In the genomic region with DNA sequence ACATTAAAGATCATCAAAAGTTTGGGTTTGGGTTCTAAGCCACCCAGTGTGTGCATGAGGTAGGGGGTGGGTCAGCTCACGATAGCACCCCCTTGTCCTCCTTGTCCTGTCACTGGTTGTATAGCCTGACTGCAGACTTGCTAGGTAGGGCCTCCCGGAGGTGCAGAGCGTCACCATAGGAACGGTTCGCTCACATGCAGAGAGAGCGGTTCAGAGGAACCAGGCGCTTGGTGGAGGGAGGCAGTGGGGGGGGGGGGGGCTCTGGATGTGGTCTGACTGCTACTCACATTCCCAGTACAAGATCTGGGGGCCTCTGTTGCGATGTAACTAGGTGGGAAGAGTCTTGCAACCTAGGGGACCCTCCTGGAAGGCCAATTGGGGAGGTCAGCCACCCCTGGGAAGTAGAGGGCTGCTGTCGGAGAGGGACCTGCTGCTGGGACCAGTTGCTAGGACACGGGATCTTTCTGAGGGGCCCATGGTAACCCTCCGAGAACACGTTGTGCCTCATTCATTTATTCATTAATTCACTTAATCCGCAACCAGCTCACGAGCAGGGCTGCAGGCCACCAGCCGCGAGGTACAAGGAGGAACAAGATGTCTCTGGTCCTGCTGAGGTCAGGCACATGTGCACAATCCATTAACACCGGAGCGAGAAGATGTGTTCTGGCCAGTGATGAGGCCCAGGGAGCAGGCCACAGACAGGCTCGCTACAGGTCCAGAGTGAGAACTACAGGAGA, we compare ENCODE assay signal across 8 mouse cellular contexts. TPM values are rescaled to one million over a fixed set of nuclear protein-coding genes. Genes with fewer than 3 reads are reported as not detected.
DNase-seq lines count a peak whose midpoint lies in the region; ATAC-seq and TF ChIP-seq lines count a peak whose summit lies in the region.

No protein-coding gene starts in this region.

- H3K4me2 ChIP-seq in heart, embryonic 16.5 days (ENCODE audit: low read depth, low read length) = peak overlapping the region; percentile 41
- H3K4me2 ChIP-seq in forebrain, embryonic 12.5 days = peak overlapping the region; percentile 40
- 0 out of 2 replicates have a peak overlapping the region, but pooled peaks have one; percentile 12 for H3K4me2 ChIP-seq in limb, embryonic 15.5 days
- H3K4me2 ChIP-seq in neural tube, embryonic 13.5 days = peak overlapping the region; percentile 29

- TF ChIP-seq POLR2A in thymus, adult 2 months (IDR thresholded peaks at IDR 0.05; ENCODE audit: control insufficient read depth, extremely low read depth, insufficient read depth, low read length, poor library complexity) = no peak

- 0 out of 2 replicates have a peak, but pooled peaks have one; percentile 17 for ATAC-seq in heart, embryonic 16.5 days (replicated peaks; ENCODE audit: extremely low read depth, insufficient read depth, low FRiP score)
- ATAC-seq in forebrain, embryonic 12.5 days (ENCODE audit: low FRiP score) = peak; percentile 61
- ATAC-seq in limb, embryonic 15.5 days (ENCODE audit: insufficient number of reproducible peaks, low FRiP score, low TSS enrichment, low read depth) = 0 out of 2 replicates have a peak, but pooled peaks have one; percentile 17
- ATAC-seq in neural tube, embryonic 13.5 days (ENCODE audit: low read depth) = 0 out of 2 replicates have a peak, but pooled peaks have one; percentile 43

- peak overlapping the region; percentile 7; the same call in 1 of the 2 replicates for H3K4me3 ChIP-seq in heart, embryonic 16.5 days (ENCODE audit: low read length)
- H3K4me3 ChIP-seq in forebrain, embryonic 12.5 days (replicated peaks) = no peak overlapping the region; the same call in 1 of the 2 replicates
- H3K4me3 ChIP-seq in limb, embryonic 15.5 days = no peak overlapping the region
- no peak overlapping the region for H3K4me3 ChIP-seq in neural tube, embryonic 13.5 days
- H3K4me3 ChIP-seq in thymus, adult 2 months (ENCODE audit: control insufficient read depth, insufficient read depth, low read length) = no peak overlapping the region

- TF ChIP-seq CTCF in thymus, adult 2 months (IDR thresholded peaks at IDR 0.05; ENCODE audit: borderline replicate concordance, control insufficient read depth, extremely low read depth, insufficient read depth, low read length, poor library complexity) = no peak

- no peak overlapping the region for H3K9ac ChIP-seq in heart, embryonic 16.5 days (ENCODE audit: low read length)
- peak overlapping the region; percentile 17 for H3K9ac ChIP-seq in forebrain, embryonic 12.5 days
- no peak overlapping the region for H3K9ac ChIP-seq in limb, embryonic 15.5 days
- H3K9ac ChIP-seq in neural tube, embryonic 13.5 days = peak overlapping the region; percentile 17; the same call in 1 of the 2 replicates

- 20% methylated on average over 19 of the region's 19 CpGs for whole genome bisulfite sequencing in heart, embryonic 16.5 days
- 3% methylated on average over 19 of the region's 19 CpGs for WGBS in forebrain, embryonic 12.5 days
- 19% methylated on average over 19 of the region's 19 CpGs for WGBS in limb, embryonic 15.5 days
- 1% methylated on average over 19 of the region's 19 CpGs for WGBS in neural tube, embryonic 13.5 days
- 8% methylated on average over 19 of the region's 19 CpGs for WGBS in thymus, adult 2 months

- intact Hi-C loops in heart, postnatal 36 days (cut with DNase I) = no loop called here

- no peaks in the 10 kb centered on the region for H3K36me3 ChIP-seq in heart, embryonic 16.5 days (ENCODE audit: control insufficient read depth, insufficient read depth)
- H3K36me3 ChIP-seq in forebrain, embryonic 12.5 days (replicated peaks) = no peaks in the 10 kb centered on the region
- no peaks in the 10 kb centered on the region for H3K36me3 ChIP-seq in limb, embryonic 15.5 days
- H3K36me3 ChIP-seq in neural tube, embryonic 13.5 days = no peaks in the 10 kb centered on the region
- no peaks in the 10 kb centered on the region for H3K36me3 ChIP-seq in thymus, adult 2 months (ENCODE audit: control insufficient read depth, insufficient read depth, low read length)

- H3K27me3 ChIP-seq in heart, embryonic 16.5 days (ENCODE audit: control insufficient read depth, insufficient read depth, low read length) = peaks cover 30% of the 10 kb centered on the region
- H3K27me3 ChIP-seq in forebrain, embryonic 12.5 days = peaks cover 46% of the 10 kb centered on the region
- peaks cover 4% of the 10 kb centered on the region; the same call in 1 of the 2 replicates for H3K27me3 ChIP-seq in limb, embryonic 15.5 days
- H3K27me3 ChIP-seq in neural tube, embryonic 13.5 days = peaks cover 79% of the 10 kb centered on the region
- peaks cover 5% of the 10 kb centered on the region for H3K27me3 ChIP-seq in thymus, adult 2 months (ENCODE audit: control insufficient read depth, insufficient read depth, low read length)

- no peak for DNase-seq in heart, postnatal 36 days
- peak; percentile 65 for DNase-seq in adrenal gland, postnatal 14 days
- DNase-seq in thymus, adult 2 months = no peak
- DNase-seq in thymus, adult 18-20 months = no peak

- H3K9me3 ChIP-seq in heart, embryonic 16.5 days (replicated peaks; ENCODE audit: control insufficient read depth, low read length) = no peaks in the 10 kb centered on the region
- no peaks in the 10 kb centered on the region for H3K9me3 ChIP-seq in forebrain, embryonic 12.5 days
- H3K9me3 ChIP-seq in limb, embryonic 15.5 days = no peaks in the 10 kb centered on the region
- no peaks in the 10 kb centered on the region for H3K9me3 ChIP-seq in neural tube, embryonic 13.5 days

- peaks cover 24% of the 10 kb centered on the region for H3K4me1 ChIP-seq in heart, embryonic 16.5 days (ENCODE audit: control insufficient read depth, insufficient read depth, low read length)
- H3K4me1 ChIP-seq in forebrain, embryonic 12.5 days = peaks cover 78% of the 10 kb centered on the region
- H3K4me1 ChIP-seq in limb, embryonic 15.5 days = peaks cover 75% of the 10 kb centered on the region
- peaks cover 60% of the 10 kb centered on the region for H3K4me1 ChIP-seq in neural tube, embryonic 13.5 days (replicated peaks)
- peaks cover 18% of the 10 kb centered on the region for H3K4me1 ChIP-seq in thymus, adult 2 months (replicated peaks; ENCODE audit: control insufficient read depth, insufficient read depth, low read length)

- H3K27ac ChIP-seq in heart, embryonic 16.5 days (ENCODE audit: low read length) = no peak overlapping the region
- peak overlapping the region; percentile 79 for H3K27ac ChIP-seq in forebrain, embryonic 12.5 days
- peak overlapping the region; percentile 62 for H3K27ac ChIP-seq in limb, embryonic 15.5 days
- H3K27ac ChIP-seq in neural tube, embryonic 13.5 days (replicated peaks) = no peak overlapping the region; the same call in 1 of the 2 replicates
- H3K27ac ChIP-seq in thymus, adult 2 months (ENCODE audit: control insufficient read depth, insufficient read depth, low read length) = no peak overlapping the region

RNA-seq across cellular contexts. Expression of a gene that starts 7.0 kb away (rescaled TPM):
- polyA plus RNA-seq in heart, embryonic 16.5 days (2015; fragmentation: Nextera tagmentation; extraction: Ambion mirVana) = 169 and 179 TPM in 2 replicates
- under 1 TPM; 0.22 to 1.00 TPM for total RNA-seq in heart, postnatal 36 days (2021)
- total RNA-seq in adrenal gland, postnatal 14 days (2021) = 494 and 529 TPM in 2 replicates
- polyA plus RNA-seq in forebrain, embryonic 12.5 days (2016; fragmentation: Nextera tagmentation; extraction: Ambion mirVana) = 143 and 148 TPM in 2 replicates
- polyA plus RNA-seq in limb, embryonic 15.5 days (2015; fragmentation: Nextera tagmentation; extraction: Ambion mirVana) = 599 and 855 TPM in 2 replicates
- polyA plus RNA-seq in neural tube, embryonic 13.5 days (2015; fragmentation: Nextera tagmentation; extraction: Ambion mirVana) = 77.7 and 96.5 TPM in 2 replicates
- 2.2 and 4.1 TPM in 2 replicates for polyA plus RNA-seq in thymus, adult 2 months (2012; rRNA removed)

Comparison
In these comparisons a context has a peak if more than half of its experiments do, and no peak if none do; other contexts are left out.
1. H3K27ac ChIP-seq: peak in forebrain, embryonic 12.5 days (single experiment) and limb, embryonic 15.5 days (single experiment); none in heart, embryonic 16.5 days (single experiment), neural tube, embryonic 13.5 days (single experiment) and thymus, adult 2 months (single experiment).
2. H3K9ac ChIP-seq: peak in forebrain, embryonic 12.5 days (single experiment) and neural tube, embryonic 13.5 days (single experiment); none in heart, embryonic 16.5 days (single experiment) and limb, embryonic 15.5 days (single experiment).
3. RNA of a gene that starts 7.0 kb away (polyA plus RNA-seq): 599 to 855 TPM in limb, embryonic 15.5 days, 169 to 179 TPM in heart, embryonic 16.5 days, 143 to 148 TPM in forebrain, embryonic 12.5 days and 77.7 to 96.5 TPM in neural tube, embryonic 13.5 days; 2.2 to 4.1 TPM in thymus, adult 2 months; every median in the first group is over 10 times any median in the second.
4. Peak in every context shown above with its lines, with median percentiles within 50 percentile points of each other: ATAC-seq and H3K4me2 ChIP-seq.